Mouse (Mus musculus): ENCODE measurements around the gene Gm10322.

The Gm10322 gene

GRCm38 (mm10) chr10:59645153-59645552 lies 29.3 kb downstream of the Gm10322 start:
- no peak for DNase-seq (ENCODE audit: extremely low read depth, low read depth, low spot score)

- DNase-seq (ENCODE audit: extremely low read depth, low read depth, low spot score), result no peak
Observed at GRCm38 (mm10) chr10:59646821-59647378, 31.0 kb downstream of the Gm10322 start.

GRCm38 (mm10) chr10:59656799-59657198 lies 40.9 kb downstream of the Gm10322 start:
- no peak for DNase-seq (ENCODE audit: extremely low read depth, low read depth, low spot score)

GRCm38 (mm10) chr10:59664765-59665164 lies 48.9 kb downstream of the Gm10322 start:
- no peak for DNase-seq (ENCODE audit: extremely low read depth, low read depth, low spot score)

- no peak for DNase-seq (ENCODE audit: extremely low read depth, low read depth, low spot score)
Observed at GRCm38 (mm10) chr10:59665503-59666291, 49.8 kb downstream of the Gm10322 start.
